Mouse (Mus musculus): ENCODE data around the gene Rdh19. TPM values are rescaled to one million over a fixed set of nuclear protein-coding genes. Genes with fewer than 3 reads are reported as not detected.

The Rdh19 gene
- polyA plus RNA-seq, 1 experiment from 2014 or later: not detected

DNA sequence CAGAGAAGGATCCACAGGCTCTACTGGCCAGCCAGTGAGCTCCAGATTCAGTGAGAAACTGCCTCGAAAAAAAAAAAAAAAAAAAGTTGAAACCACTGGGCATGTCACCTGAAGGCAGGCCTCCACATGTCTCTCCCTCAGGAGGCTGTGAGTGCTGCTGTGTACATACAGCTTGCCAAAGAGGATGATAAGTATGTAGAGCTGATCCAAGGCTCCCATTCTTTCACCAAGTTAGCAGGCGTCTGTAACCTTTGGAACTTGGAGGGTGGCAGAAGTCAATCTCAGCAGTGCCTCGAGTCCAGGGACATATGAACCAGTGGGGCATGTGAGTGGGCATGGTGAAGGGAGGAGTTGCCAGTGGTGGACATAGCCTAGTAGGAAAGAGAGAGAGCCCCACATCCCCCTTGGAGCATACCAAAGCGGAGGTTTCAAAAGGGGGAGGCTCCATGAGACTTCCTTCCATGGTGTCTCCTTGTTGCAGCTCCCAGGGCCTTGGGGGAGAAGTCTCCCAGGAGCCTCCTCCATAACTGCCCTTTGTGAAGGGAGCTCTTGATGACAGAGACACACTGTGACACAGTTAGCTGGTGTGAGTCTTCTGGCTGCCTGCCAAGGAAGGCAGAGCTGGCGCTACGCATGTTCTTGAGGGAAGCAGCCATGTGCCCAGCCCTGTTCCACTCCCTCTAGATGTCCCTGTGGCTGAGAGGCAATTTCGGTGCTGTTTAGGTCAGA, 55.2 kb downstream of the Rdh19 start:
- WGBS: 65% methylated on average over 7 of the region's 7 CpGs
- Histone ChIP-seq H3K4me3 (no peak overlapping the region), H3K27me3 (no peaks in the 10 kb centered on the region), H3K9ac (no peak overlapping the region), H3K36me3 (no peaks in the 10 kb centered on the region), H3K27ac (no peak overlapping the region), H3K4me1 (no peaks in the 10 kb centered on the region), H3K4me2 (replicated peaks) (no peak overlapping the region), H3K9me3 (no peaks in the 10 kb centered on the region)
- ATAC-seq (ENCODE audit: insufficient number of reproducible peaks, insufficient read depth, low FRiP score, low TSS enrichment): 0 out of 2 replicates have a peak, but pooled peaks have one; percentile 47

DNA sequence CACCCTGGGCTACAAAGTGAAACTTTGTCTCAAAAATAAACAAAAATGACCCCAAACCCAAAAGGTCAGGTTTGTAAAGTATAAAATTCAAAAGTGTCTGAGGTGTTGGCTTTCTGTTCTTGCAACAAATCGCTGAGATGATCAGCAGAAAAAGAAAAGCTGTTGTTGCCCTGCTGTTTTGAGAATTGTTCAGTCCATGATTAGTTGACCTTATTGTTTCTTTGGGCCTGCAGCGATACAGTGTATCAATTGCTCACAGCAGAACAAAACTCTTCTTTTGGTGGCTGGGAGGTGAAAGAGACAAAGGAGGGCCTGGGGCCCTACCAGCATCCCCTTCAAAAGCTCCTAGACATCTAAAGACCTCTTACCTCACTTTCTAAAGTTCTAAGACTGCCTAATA, 56.4 kb downstream of the Rdh19 start:
- no peak overlapping the region for H3K4me2 ChIP-seq (replicated peaks)

DNA sequence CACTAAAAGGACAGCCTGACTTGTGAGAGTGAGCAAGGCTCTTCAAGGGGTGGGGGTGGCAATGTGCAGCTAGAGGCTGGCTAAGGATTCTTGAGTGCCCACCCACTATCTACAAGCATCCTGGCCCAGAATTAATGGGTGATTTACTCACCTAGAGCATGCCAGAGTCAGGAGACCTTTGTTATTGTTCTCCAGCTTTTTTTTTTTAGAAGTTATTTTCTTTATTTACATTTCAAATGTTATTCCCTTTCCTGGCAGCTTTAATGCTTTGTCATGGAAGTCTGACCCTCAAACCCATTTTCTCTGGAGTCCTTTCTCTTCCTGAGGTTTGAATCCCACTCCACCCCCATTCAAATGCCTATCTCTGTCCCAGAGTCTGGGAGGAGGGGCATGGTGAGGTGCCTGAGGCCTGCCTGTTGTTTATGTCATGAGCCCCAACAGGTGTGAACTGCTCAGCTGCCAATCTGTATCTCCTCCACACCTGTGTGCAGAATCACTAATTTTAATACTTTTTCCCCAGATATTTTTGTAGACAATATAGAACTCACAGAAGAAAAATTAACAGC, 57.7 kb downstream of the Rdh19 start:
- ATAC-seq (ENCODE audit: insufficient number of reproducible peaks, insufficient read depth, low FRiP score, low TSS enrichment): no peak
- no peaks in the 10 kb centered on the region for H3K9me3 ChIP-seq
- no peak overlapping the region for H3K27ac ChIP-seq
- no peaks in the 10 kb centered on the region for H3K27me3 ChIP-seq
- H3K4me1 ChIP-seq: no peaks in the 10 kb centered on the region
- no peak overlapping the region for H3K4me3 ChIP-seq
- H3K9ac ChIP-seq: no peak overlapping the region
- H3K36me3 ChIP-seq: no peaks in the 10 kb centered on the region
- H3K4me2 ChIP-seq (replicated peaks): no peak overlapping the region

More for the DNA sequence above, 56.4 kb downstream of the Rdh19 start:
- H3K4me3 ChIP-seq: no peak overlapping the region
- H3K36me3 ChIP-seq: no peaks in the 10 kb centered on the region
- no peak overlapping the region for H3K27ac ChIP-seq
- no peak overlapping the region for H3K9ac ChIP-seq
- WGBS: 74% methylated on average over 2 of the region's 2 CpGs
- no peaks in the 10 kb centered on the region for H3K9me3 ChIP-seq
- no peak for ATAC-seq (ENCODE audit: insufficient number of reproducible peaks, insufficient read depth, low FRiP score, low TSS enrichment)
- H3K27me3 ChIP-seq: no peaks in the 10 kb centered on the region
- no peaks in the 10 kb centered on the region for H3K4me1 ChIP-seq

Other genes with a start within 250 kb of the Rdh19 start
- 115 TPM in 2 replicates for gene Lrp1, start 228.8 kb upstream of the Rdh19 start, polyA plus RNA-seq (2016; fragmentation: Nextera tagmentation; extraction: Ambion mirVana)
- 13.0 and 13.3 TPM in 2 replicates for gene Stat6, start 206.9 kb upstream of the Rdh19 start, polyA plus RNA-seq (2016; fragmentation: Nextera tagmentation; extraction: Ambion mirVana)
- 9.0 and 11.9 TPM in 2 replicates for gene Nemp1, start 183.0 kb upstream of the Rdh19 start, polyA plus RNA-seq (2016; fragmentation: Nextera tagmentation; extraction: Ambion mirVana)
- gene Nab2, start 181.4 kb upstream of the Rdh19 start, polyA plus RNA-seq (2016; fragmentation: Nextera tagmentation; extraction: Ambion mirVana): 18.8 and 19.5 TPM in 2 replicates
- 0.20 and 0.58 TPM in 2 replicates for gene Myo1a, start 144.8 kb upstream of the Rdh19 start, polyA plus RNA-seq (2016; fragmentation: Nextera tagmentation; extraction: Ambion mirVana)
- gene Tac2, start 125.5 kb upstream of the Rdh19 start, polyA plus RNA-seq (2016; fragmentation: Nextera tagmentation; extraction: Ambion mirVana): 1.2 and 2.1 TPM in 2 replicates
- gene Zbtb39, start 110.4 kb upstream of the Rdh19 start, polyA plus RNA-seq (2016; fragmentation: Nextera tagmentation; extraction: Ambion mirVana): 4.8 and 5.2 TPM in 2 replicates
- 0.48 and 0.70 TPM in 2 replicates for gene Gpr182, start 98.2 kb upstream of the Rdh19 start, polyA plus RNA-seq (2016; fragmentation: Nextera tagmentation; extraction: Ambion mirVana)
- gene Rdh1, start 90.2 kb upstream of the Rdh19 start, polyA plus RNA-seq (2016; fragmentation: Nextera tagmentation; extraction: Ambion mirVana): not detected in 2 replicates
- 0.09 TPM in 1 of 2 replicates, not detected in the other for gene Rdh16f1, start 90.1 kb upstream of the Rdh19 start, polyA plus RNA-seq (2016; fragmentation: Nextera tagmentation; extraction: Ambion mirVana)
- 0.09 TPM in 1 of 2 replicates, not detected in the other for gene Rdh9, start 73.5 kb upstream of the Rdh19 start, polyA plus RNA-seq (2016; fragmentation: Nextera tagmentation; extraction: Ambion mirVana)
- not detected in 2 replicates for gene Rdh16, start 48.8 kb upstream of the Rdh19 start, polyA plus RNA-seq (2016; fragmentation: Nextera tagmentation; extraction: Ambion mirVana)
- gene Rdh16f2, start 16.5 kb downstream of the Rdh19 start, polyA plus RNA-seq (2016; fragmentation: Nextera tagmentation; extraction: Ambion mirVana): not detected in 2 replicates
- gene Rdh7, start 38.9 kb downstream of the Rdh19 start, polyA plus RNA-seq (2016; fragmentation: Nextera tagmentation; extraction: Ambion mirVana): not detected in 2 replicates
- not detected in 2 replicates for gene Sdr9c7, start 48.6 kb downstream of the Rdh19 start, polyA plus RNA-seq (2016; fragmentation: Nextera tagmentation; extraction: Ambion mirVana)
- not detected in 2 replicates for gene Hsd17b6, start 157.7 kb downstream of the Rdh19 start, polyA plus RNA-seq (2016; fragmentation: Nextera tagmentation; extraction: Ambion mirVana)
- 94.6 and 95.2 TPM in 2 replicates for gene Prim1, start 165.2 kb downstream of the Rdh19 start, polyA plus RNA-seq (2016; fragmentation: Nextera tagmentation; extraction: Ambion mirVana)
- 832 and 847 TPM in 2 replicates for gene Naca, start 185.6 kb downstream of the Rdh19 start, polyA plus RNA-seq (2016; fragmentation: Nextera tagmentation; extraction: Ambion mirVana)
- gene Ptges3, start 209.0 kb downstream of the Rdh19 start, polyA plus RNA-seq (2016; fragmentation: Nextera tagmentation; extraction: Ambion mirVana): 541 and 578 TPM in 2 replicates
- gene Atp5b, start 233.3 kb downstream of the Rdh19 start, polyA plus RNA-seq (2016; fragmentation: Nextera tagmentation; extraction: Ambion mirVana): 1,967 TPM in 2 replicates
- gene Baz2a, start 241.6 kb downstream of the Rdh19 start, polyA plus RNA-seq (2016; fragmentation: Nextera tagmentation; extraction: Ambion mirVana): 9.0 and 9.1 TPM in 2 replicates